Mouse (Mus musculus): ENCODE data around the gene Tnfrsf14. TPM values are rescaled to one million over a fixed set of nuclear protein-coding genes. Genes with fewer than 3 reads are reported as not detected.

Gene Tnfrsf14
- polyA plus RNA-seq, 1 experiment from 2014 or later = 20.0 TPM

DNA sequence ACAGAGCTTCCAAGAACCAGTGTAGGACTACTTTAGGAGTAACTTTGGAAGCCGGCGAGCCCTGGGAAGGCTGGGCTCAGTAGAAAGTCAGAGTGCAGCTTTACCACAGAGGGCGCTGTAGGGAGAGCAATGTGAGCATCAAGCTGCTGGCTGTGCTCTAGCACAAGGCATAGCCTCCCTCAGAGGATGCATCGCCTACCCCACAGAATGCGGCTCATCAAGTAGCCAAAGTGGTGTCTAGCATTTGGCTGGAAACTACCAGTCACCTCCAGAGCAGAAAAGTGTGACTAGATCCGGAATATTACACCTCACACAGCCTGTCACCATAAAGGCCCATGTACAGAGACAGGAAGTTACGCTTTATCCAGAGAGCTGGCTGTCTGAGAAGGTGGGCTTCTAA lies 7.4 kb upstream of the Tnfrsf14 start:
- H3K4me2 ChIP-seq (ENCODE audit: low read depth, low read length) = no peak overlapping the region
- no peaks in the 10 kb centered on the region for H3K27me3 ChIP-seq (ENCODE audit: insufficient read depth, low read length)
- peaks cover 8% of the 10 kb centered on the region; the same call in 1 of the 2 replicates for H3K4me1 ChIP-seq (ENCODE audit: insufficient read depth)
- no peak for ATAC-seq
- TF ChIP-seq EP300 (IDR thresholded peaks at IDR 0.05; ENCODE audit: low read depth) = no peak
- peak; percentile 50 for TF ChIP-seq CTCF (IDR thresholded peaks at IDR 0.05; ENCODE audit: low read depth)
- no peaks in the 10 kb centered on the region for H3K36me3 ChIP-seq (replicated peaks; ENCODE audit: insufficient read depth, low read length)
- H3K4me3 ChIP-seq (ENCODE audit: low read depth, low read length) = no peak overlapping the region
- peak overlapping the region; percentile 51 for H3K27ac ChIP-seq (ENCODE audit: low read depth)
- no peaks in the 10 kb centered on the region for H3K9me3 ChIP-seq (ENCODE audit: low read length)
- 91% methylated on average over 7 of the region's 7 CpGs for WGBS (ENCODE audit: insufficient replicate concordance)
- DNase-seq = no peak
- no peak overlapping the region for H3K9ac ChIP-seq (replicated peaks)

DNA sequence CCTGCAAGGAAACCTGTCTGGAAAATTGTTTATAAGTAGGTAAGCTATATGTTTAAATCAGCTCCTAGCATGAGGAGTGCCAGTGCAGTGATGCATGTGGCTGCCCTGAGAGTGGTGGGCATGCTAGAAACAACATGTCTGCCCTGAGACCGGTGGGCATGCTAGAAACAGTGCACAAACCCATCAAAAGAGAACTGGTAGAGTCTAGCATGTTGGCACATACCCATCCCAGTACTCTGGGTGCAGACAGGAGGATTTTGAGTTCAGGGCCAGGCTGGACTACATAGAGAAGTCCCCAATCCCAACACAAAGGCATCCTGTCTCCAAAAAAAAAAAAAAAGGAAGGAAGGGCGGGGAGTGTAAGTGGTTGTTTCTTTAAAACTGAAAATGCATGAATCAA lies 6.4 kb upstream of the Tnfrsf14 start:
- H3K9me3 ChIP-seq (ENCODE audit: low read length) = no peaks in the 10 kb centered on the region
- no peak overlapping the region for H3K4me2 ChIP-seq (ENCODE audit: low read depth, low read length)
- no peaks in the 10 kb centered on the region for H3K36me3 ChIP-seq (replicated peaks; ENCODE audit: insufficient read depth, low read length)

DNA sequence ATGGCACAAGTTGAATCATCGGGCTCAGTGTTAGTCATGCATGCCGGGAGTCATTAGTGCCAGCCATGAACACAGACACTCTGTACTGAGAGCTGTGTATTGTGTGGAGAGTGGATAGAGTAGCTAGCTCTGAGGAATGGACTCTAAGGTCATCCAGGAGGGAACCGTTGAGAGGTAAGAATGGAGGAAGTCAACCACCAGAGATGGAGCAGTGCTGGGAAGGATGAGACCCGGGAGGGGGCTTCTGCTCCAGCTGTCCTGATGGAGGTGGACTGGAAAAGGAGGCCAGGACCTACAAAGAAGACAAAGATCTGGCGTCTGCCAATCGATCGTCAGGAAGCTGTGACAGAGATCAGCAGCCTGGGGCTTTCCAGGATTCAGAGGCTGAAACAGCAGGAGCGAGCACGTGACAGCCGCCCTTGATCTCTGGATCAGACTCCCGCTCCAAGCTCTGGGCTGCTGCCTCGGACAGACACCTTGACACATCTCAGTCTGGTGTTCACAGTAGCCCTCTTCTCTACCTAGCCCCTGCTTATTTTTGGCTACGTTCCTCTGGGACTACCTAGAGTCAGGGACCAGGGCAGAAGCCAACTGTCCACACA lies 5.0 kb upstream of the Tnfrsf14 start:
- H3K27me3 ChIP-seq (ENCODE audit: insufficient read depth, low read length) = no peaks in the 10 kb centered on the region
- H3K9me3 ChIP-seq (ENCODE audit: low read length) = no peaks in the 10 kb centered on the region
- no peak for DNase-seq
- H3K27ac ChIP-seq (ENCODE audit: low read depth) = no peak overlapping the region
- H3K9ac ChIP-seq (replicated peaks) = no peak overlapping the region
- H3K4me2 ChIP-seq (ENCODE audit: low read depth, low read length) = no peak overlapping the region
- peaks cover 27% of the 10 kb centered on the region for H3K4me1 ChIP-seq (ENCODE audit: insufficient read depth)
- H3K4me3 ChIP-seq (ENCODE audit: low read depth, low read length) = no peak overlapping the region
- TF ChIP-seq EP300 (IDR thresholded peaks at IDR 0.05; ENCODE audit: low read depth) (no peak), CTCF (IDR thresholded peaks at IDR 0.05; ENCODE audit: low read depth) (no peak)
- WGBS (ENCODE audit: insufficient replicate concordance) = 67% methylated on average over 13 of the region's 13 CpGs
- no peaks in the 10 kb centered on the region for H3K36me3 ChIP-seq (replicated peaks; ENCODE audit: insufficient read depth, low read length)
- no peak for ATAC-seq

More for the DNA sequence above, 6.4 kb upstream of the Tnfrsf14 start:
- DNase-seq = no peak
- ATAC-seq = no peak
- H3K4me1 ChIP-seq (ENCODE audit: insufficient read depth) = peaks cover 14% of the 10 kb centered on the region
- WGBS (ENCODE audit: insufficient replicate concordance) = 80% methylated on average over 2 of the region's 2 CpGs
- no peak for TF ChIP-seq CTCF (IDR thresholded peaks at IDR 0.05; ENCODE audit: low read depth)
- no peak for TF ChIP-seq EP300 (IDR thresholded peaks at IDR 0.05; ENCODE audit: low read depth)
- no peak overlapping the region for H3K27ac ChIP-seq (ENCODE audit: low read depth)
- no peak overlapping the region for H3K4me3 ChIP-seq (ENCODE audit: low read depth, low read length)
- no peaks in the 10 kb centered on the region for H3K27me3 ChIP-seq (ENCODE audit: insufficient read depth, low read length)
- H3K9ac ChIP-seq (replicated peaks) = no peak overlapping the region

DNA sequence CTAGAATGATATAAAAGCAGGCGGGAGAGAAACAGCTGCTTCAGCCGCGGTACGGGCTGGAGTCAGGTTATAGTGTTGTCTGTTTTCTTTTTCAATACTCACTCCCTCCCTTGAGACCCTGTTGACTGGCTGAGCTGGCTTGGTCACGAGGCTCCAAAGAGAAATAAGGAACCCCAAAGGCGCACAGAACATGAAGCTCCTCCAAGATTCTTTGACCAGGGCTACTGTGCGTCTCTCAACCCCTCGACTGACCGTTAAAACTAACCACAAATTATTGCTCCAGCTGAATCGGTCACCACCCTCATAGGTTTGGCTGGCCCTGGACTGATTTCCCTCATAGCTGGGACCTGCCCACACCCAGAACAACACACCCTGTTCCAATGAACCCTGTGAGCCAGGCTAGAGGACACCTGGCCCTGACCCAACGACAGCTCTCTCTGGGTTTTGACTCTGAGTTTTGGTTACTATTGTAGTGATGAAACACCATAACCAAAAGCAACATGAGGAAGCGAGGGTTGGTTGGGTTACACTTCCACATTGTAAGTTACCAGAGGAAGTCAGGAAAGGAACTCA lies 811 bp upstream of the Tnfrsf14 start:
- WGBS (ENCODE audit: insufficient replicate concordance) = 35% methylated on average over 12 of the region's 12 CpGs
- H3K27ac ChIP-seq (ENCODE audit: low read depth) = peak overlapping the region; percentile 92
- no peaks in the 10 kb centered on the region for H3K9me3 ChIP-seq (ENCODE audit: low read length)
- H3K4me1 ChIP-seq (ENCODE audit: insufficient read depth) = peaks cover 51% of the 10 kb centered on the region
- peak overlapping the region; percentile 82 for H3K9ac ChIP-seq (replicated peaks)
- no peaks in the 10 kb centered on the region for H3K27me3 ChIP-seq (ENCODE audit: insufficient read depth, low read length)
- DNase-seq (peak; percentile 71), ATAC-seq (peak; percentile 62)
- H3K4me2 ChIP-seq (ENCODE audit: low read depth, low read length) = peak overlapping the region; percentile 77
- H3K4me3 ChIP-seq (ENCODE audit: low read depth, low read length) = peak overlapping the region; percentile 67
- peaks cover 28% of the 10 kb centered on the region for H3K36me3 ChIP-seq (replicated peaks; ENCODE audit: insufficient read depth, low read length)
- TF ChIP-seq CTCF (IDR thresholded peaks at IDR 0.05; ENCODE audit: low read depth) (no peak), EP300 (IDR thresholded peaks at IDR 0.05; ENCODE audit: low read depth) (0 out of 2 replicates have a peak, but pooled peaks have one; percentile 38)

DNA sequence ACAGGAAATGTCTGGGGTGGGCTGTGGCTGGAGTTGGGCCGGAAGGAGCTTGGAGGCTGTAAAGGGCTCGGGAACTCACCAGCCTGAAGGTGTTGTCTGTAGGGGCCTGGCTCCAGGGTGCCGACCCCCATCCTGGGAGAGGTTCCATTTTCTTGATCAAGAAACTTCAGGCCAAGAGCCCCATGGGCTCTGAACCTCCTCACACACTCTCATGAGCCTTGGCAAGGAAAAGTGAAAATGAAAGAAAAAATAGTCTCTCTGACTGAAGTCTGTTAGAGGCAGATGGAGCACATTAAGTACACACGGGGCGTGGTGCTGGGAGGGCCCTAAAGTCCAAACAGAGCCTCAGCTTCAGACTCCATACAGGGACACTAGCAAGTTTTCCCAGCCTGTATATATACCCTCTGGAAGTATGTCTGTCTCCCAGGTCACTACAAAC lies 445 bp downstream of the Tnfrsf14 start:
- Histone ChIP-seq H3K27ac (ENCODE audit: low read depth) (peak overlapping the region; percentile 92), H3K36me3 (replicated peaks; ENCODE audit: insufficient read depth, low read length) (peaks cover 41% of the 10 kb centered on the region), H3K4me3 (ENCODE audit: low read depth, low read length) (peak overlapping the region; percentile 67), H3K4me1 (ENCODE audit: insufficient read depth) (peaks cover 51% of the 10 kb centered on the region), H3K9me3 (ENCODE audit: low read length) (no peaks in the 10 kb centered on the region), H3K9ac (replicated peaks) (peak overlapping the region; percentile 82), H3K4me2 (ENCODE audit: low read depth, low read length) (peak overlapping the region; percentile 77), H3K27me3 (ENCODE audit: insufficient read depth, low read length) (no peaks in the 10 kb centered on the region)
- DNase-seq (peak; percentile 64), ATAC-seq (peak; percentile 83)
- no peak for TF ChIP-seq EP300 (IDR thresholded peaks at IDR 0.05; ENCODE audit: low read depth)
- TF ChIP-seq CTCF (IDR thresholded peaks at IDR 0.05; ENCODE audit: low read depth) = 0 out of 2 replicates have a peak, but pooled peaks have one; percentile 0
- 6% methylated on average over 5 of the region's 5 CpGs for WGBS (ENCODE audit: insufficient replicate concordance)

DNA sequence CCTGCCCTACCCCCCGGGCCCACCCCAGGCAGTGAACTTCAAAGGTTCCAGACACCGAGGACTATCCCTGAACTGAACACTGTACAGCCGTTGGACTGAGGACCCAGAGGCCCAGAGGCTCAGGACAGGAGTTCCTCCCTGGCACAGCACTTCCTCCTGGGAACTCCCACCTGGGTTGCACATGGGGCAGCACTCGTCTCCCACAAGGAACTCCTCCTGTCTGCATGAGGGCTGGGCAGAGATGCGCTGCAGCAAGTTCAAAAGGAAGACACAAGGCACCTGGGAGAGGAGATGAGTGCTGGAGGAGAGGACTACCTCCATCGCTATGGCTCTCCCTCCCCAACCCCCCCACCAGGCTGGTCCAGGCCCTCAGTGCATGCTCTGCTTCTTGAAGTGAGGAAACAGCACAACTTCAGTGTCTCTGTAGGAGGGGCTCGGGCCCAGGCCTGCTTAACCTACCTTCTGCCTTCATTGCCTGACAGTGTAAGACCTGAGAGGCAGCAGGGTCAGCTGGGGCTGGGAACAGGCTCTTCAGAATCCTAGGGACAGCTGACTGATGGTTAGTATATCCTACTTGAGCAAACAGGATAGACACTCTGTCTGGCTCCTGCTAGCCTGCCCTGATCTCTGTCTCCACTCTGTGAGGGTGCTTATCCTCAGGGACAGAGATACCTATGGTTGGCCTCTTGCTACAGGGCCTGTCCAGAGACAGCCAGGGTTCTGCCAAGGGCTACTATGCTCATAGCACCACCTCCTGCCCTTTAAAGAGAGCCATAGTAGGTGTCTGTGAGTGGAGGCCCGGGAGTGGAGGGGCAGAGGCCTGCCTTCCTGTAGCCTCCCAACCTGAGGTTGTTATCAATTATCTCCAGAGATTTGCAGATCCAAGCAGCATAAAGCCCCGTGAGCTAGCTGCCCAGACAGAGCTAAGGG lies 1.1 kb downstream of the Tnfrsf14 start:
- H3K4me1 ChIP-seq (ENCODE audit: insufficient read depth) = peaks cover 51% of the 10 kb centered on the region
- H3K27me3 ChIP-seq (ENCODE audit: insufficient read depth, low read length) = no peaks in the 10 kb centered on the region
- H3K36me3 ChIP-seq (replicated peaks; ENCODE audit: insufficient read depth, low read length) = peaks cover 47% of the 10 kb centered on the region
- H3K9me3 ChIP-seq (ENCODE audit: low read length) = no peaks in the 10 kb centered on the region
- DNase-seq (peak; percentile 34), ATAC-seq (peak; percentile 8)
- H3K4me3 ChIP-seq (ENCODE audit: low read depth, low read length) = peak overlapping the region; percentile 67
- peak overlapping the region; percentile 82 for H3K9ac ChIP-seq (replicated peaks)
- WGBS (ENCODE audit: insufficient replicate concordance) = 32% methylated on average over 9 of the region's 9 CpGs
- peak overlapping the region; percentile 77 for H3K4me2 ChIP-seq (ENCODE audit: low read depth, low read length)
- H3K27ac ChIP-seq (ENCODE audit: low read depth) = peak overlapping the region; percentile 92
- TF ChIP-seq EP300 (IDR thresholded peaks at IDR 0.05; ENCODE audit: low read depth) = no peak
- TF ChIP-seq CTCF (IDR thresholded peaks at IDR 0.05; ENCODE audit: low read depth) = no peak

Measured in liver, postnatal 0 days (tissue).